Mouse (Mus musculus) yolk sac, embryonic 10.5 days (tissue): ENCODE measurements around the gene Actb.

Experiments used
- DNase-seq: peaks from one replicate; pipeline ENCODE4 v3.0.0-alpha.2; 2017; ENCODE audit warnings: low spot score

Actb gene

DNA sequence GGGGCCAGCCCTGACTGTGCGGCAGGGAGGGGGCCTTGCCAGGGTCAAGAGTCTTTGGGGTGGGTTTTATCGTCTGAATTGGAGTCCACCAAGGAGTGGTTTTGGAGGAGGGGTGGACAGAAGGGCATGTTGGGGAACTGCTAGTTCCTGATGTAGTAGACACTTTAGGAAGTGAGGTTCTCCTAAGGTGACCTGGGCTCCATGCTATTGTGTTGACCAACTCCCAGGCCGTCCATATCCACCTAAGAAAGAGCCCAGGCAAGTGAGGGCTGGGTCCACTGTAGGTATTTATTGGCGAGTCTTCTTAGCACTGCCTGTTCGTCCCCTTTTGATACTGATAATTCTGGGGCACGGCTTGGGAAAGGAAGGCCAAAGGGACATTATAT is 14.5 kb upstream of the Actb start:
- no peak for DNase-seq

DNA sequence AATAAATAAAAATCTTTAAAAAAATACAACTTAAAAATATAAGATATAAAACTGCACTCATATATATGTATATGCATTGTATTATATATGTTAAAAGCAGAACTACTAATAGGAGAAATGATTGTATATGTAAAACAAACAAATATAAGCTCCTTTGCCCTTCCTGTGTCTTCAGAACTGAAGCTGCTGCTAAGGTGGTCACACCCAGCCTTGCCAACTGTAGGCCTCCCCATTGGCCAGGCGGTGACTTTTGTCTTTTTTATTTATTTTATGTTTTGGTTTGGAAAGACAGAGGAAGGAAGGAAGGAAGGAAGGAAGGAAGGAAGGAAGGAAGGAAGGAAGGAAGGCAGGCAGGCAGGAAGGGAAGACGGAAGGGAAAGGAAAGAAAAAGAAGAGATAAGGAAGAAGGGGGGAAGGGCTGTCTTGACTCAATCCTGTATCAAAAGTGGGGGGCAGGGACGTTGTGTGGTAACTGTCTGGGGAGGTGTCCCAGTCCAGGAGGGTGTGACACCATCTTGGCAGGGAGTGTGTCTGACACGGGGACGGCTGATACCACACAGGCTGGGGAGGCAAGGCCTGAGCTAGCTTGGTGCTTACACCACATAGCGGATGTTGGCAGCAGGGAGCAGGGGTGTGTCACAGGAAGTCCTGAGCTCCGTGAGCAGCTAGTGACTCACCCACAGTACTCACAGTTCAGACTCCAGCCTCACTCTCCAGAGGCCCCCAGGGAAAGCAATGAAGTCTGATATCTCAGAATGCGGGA is 13.9 kb upstream of the Actb start:
- no peak for DNase-seq

GRCm38 (mm10) chr5:142917402-142917801 is 10.8 kb upstream of the Actb start:
- DNase-seq = no peak

DNA sequence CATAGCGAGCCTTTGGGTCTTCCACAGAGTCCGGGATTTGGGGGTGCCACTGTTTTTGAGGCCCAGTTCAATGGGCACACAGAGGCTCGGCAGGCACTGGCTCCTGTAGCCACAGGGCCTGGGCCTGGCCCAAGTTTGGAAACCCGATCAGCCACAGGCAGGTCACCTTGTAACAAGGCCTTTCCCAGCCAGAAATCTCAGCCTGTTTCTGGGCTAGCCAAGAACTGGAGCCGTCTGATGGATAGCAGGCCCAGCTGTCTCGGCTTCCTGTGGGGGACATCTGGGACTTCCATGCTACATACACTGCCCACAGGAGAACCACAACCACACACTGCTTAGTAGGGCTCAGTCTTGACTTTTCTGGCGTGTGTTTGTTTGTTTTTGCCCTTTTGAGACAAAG is 10.0 kb upstream of the Actb start:
- DNase-seq = no peak

GRCm38 (mm10) chr5:142915231-142915630 is 8.7 kb upstream of the Actb start:
- DNase-seq = no peak

GRCm38 (mm10) chr5:142912739-142913138 is 6.2 kb upstream of the Actb start:
- no peak for DNase-seq

GRCm38 (mm10) chr5:142912320-142912719 is 5.8 kb upstream of the Actb start:
- no peak for DNase-seq

DNA sequence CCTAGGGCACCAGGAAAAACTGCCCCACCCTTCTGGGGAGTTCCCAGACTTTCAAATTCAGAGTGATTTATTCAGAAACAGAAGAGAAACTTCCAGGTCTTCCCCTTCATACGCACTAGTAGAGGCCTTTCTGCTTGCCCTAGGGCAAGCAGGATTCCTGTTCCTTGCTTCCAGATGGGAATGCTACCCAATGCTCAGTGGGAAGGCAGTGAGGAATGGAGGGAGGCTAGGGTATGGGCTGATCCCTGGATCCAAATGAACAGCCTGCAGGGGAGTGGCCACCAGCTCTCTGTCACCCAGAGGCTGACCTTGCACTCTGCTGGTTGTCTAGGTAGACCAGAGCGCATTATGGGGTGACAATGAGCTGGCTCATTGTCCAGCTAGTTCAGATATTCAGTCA is 5.1 kb upstream of the Actb start:
- no peak for DNase-seq

- DNase-seq = peak; percentile 84
Observed at GRCm38 (mm10) chr5:142909576-142910278, 3.2 kb upstream of the Actb start.

GRCm38 (mm10) chr5:142908941-142909575 is 2.5 kb upstream of the Actb start:
- peak; percentile 47 for DNase-seq

DNA sequence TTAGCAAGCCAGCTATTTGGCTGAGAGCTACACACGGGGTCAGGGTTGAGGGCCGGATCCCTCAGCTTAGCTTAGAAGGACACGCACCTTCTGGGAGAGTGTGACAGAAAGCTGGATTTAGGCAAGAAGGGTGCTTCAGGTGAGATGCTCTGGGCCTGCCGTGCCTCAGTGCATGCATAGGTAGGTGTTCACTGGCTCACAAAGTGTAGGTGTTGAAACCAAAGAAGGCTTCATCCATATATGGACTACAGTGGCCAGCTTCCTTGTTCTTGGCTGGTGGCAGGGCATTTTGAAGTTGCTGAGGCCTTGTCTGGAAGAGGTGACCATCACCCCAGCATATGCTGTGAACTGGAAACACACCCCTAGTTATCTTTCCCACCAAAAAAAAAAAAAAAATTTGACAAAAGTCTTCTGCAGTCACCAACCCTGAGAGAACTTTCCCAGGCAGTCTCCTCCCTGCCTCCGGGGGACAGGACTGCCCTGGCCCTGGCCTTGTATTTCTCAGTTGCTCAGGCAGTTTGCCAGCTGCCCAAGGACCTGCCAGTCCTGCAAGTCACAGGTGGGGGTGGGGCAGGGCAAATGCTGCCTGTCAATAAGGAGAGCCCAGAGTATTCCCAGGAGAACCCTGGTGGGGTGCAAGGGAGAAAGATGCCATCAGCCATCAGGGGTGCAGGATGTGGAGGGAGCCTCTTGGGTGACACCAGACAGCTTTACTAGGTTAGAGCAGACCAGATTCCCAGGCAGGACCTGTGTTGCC is 1.4 kb upstream of the Actb start:
- DNase-seq = no peak

DNA sequence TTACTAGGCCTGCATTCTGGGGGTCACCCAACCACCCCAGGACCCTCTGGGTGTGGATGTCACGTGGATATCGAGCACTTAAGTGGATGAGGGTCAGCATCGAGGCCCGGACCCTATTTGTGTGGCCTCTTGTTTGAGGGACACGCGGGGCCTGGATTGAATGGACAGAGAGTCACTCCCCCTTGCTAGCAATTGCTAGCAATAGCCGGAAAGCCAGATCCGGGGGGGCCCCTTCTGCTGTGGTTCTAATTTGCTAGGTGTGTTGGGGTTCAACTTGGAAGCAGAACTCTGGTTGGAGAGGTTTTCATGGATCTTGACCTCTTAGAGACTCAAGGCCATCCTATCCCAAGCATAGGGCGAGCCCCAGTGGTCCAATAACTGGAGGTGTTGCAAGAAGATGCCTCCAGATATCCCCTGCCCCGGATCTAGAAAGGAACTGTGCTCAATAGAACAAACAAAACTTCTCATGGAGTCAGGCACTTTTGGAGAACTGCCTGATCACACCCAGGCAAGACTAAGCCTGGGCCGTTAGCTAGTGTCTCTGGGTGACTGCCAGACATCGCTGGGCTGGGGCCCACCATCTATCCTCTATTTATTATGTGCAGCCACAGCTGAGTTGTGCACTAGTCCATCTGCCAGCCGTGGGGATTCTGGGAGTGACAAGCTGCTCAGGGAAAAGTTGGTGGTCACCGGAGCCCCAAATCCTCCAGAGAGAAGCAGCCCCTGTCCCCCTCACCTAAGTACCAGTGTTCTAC is 671 bp upstream of the Actb start:
- no peak for DNase-seq

DNA sequence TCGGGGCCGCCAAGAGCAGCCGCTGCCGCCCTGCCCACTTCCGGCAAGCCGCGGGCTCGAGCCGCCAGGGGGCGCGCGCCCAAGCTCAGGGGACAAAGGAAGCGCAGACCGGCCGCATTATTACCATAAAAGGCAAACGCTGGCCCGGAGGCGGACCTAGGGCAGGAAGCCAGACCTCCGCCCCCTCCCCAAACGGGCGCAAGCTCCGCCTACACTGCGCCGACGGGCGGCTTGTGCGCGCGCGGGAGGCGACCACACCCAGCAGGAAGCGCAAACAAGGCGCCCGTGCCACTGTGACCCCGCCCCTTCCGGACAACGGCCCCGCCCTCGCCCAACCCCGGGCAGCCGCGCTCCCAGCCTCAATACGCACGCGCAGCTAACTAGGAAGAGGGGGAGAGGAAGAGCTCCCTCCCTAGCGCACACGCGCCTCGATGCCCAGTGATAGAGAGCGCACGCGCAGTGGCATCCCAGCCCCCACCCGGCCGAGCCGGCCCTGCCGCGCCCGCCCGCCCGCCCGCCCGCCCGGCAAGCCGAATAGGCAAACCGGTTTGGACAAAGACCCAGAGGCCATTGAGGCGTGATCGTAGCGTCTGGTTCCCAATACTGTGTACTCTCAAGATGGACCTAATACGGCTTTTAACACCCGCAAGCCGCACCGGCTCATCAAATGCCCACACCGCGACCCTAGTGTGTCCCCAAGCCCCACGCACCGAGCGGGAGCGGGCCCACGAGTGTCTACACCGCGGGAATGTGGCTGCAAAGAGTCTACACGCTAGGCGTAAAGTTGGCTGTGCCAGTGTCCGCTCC is 626 bp downstream of the Actb start:
- peak; percentile 99 for DNase-seq

GRCm38 (mm10) chr5:142905038-142905695 is 1.4 kb downstream of the Actb start:
- DNase-seq = no peak

- no peak for DNase-seq
Observed at GRCm38 (mm10) chr5:142904208-142905037, 2.1 kb downstream of the Actb start.

DNA sequence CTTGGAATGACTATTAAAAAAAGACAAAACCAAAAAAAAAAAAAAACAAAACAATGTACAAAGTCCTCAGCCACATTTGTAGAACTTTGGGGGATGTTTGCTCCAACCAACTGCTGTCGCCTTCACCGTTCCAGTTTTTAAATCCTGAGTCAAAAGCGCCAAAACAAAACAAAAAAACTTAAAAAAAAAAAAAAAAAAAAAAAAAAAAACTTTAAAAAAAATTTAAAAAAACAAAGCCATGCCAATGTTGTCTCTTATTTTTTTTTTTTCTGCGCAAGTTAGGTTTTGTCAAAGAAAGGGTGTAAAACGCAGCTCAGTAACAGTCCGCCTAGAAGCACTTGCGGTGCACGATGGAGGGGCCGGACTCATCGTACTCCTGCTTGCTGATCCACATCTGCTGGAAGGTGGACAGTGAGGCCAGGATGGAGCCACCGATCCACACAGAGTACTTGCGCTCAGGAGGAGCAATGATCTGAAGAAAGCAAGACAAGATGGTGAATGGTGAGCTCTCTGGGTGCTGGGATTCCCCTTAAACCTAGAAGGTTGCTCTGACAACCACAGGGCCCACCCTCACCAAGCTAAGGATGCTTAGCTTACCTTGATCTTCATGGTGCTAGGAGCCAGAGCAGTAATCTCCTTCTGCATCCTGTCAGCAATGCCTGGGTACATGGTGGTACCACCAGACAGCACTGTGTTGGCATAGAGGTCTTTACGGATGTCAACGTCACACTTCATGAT is 2.9 kb downstream of the Actb start:
- DNase-seq = no peak

DNA sequence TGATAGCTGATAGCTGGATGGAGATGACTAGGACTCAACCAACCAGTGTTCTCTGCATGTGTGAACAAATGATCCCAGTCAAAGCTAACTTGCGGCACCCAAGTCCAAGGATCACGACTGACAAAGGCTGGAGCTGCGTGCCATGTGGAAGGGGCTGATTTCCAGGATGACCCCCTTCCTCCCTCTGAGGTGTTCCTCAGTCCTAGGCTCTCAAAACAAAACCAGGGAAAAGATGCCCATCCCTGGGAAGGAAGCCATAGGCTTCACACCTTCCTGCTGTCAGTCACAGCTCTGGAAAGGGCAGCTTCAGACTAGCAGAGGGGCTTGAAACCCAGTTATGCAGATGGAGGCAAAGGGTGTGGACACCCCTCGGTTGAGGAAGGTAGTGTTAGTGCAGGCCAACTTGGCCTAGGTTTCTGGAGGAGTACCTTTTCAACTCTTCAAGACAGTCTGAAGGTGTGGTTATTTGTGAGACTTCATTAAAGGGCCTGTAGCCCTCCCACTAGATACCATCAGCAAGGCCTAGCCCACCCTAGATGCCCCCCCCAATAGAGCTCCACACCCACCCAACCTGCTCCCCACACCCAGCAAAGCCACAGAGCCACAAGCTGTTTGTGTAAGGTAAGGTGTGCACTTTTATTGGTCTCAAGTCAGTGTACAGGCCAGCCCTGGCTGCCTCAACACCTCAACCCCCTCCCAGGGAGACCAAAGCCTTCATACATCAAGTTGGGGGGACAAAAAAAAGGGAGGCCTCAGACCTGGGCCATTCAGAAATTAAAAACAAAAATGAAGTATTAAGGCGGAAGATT is 3.8 kb downstream of the Actb start:
- DNase-seq = no peak
